Mouse (Mus musculus): ENCODE measurements around the gene Gm45837. TPM values are rescaled to one million over a fixed set of nuclear protein-coding genes. Genes with fewer than 3 reads are reported as not detected.

Gene Gm45837
- polyA plus RNA-seq, 1 experiment from 2014 or later, result not detected

- peak overlapping the region; percentile 27; the same call in 1 of the 2 replicates for H3K4me3 ChIP-seq
- H3K27me3 ChIP-seq (replicated peaks; ENCODE audit: low read depth, poor library complexity, severe bottlenecking), result no peaks in the 10 kb centered on the region
- peaks cover 38% of the 10 kb centered on the region for H3K4me1 ChIP-seq
- peak overlapping the region; percentile 80 for H3K27ac ChIP-seq (replicated peaks)
- 69% methylated on average over 3 of the region's 3 CpGs for WGBS
- DNase-seq (ENCODE audit: low spot score), result no peak
- no peaks in the 10 kb centered on the region for H3K9me3 ChIP-seq
- H3K36me3 ChIP-seq (replicated peaks), result peaks cover 18% of the 10 kb centered on the region; the same call in 1 of the 2 replicates
Observed at GRCm38 (mm10) chr7:101394569-101394968, 16.1 kb upstream of the Gm45837 start.

DNA sequence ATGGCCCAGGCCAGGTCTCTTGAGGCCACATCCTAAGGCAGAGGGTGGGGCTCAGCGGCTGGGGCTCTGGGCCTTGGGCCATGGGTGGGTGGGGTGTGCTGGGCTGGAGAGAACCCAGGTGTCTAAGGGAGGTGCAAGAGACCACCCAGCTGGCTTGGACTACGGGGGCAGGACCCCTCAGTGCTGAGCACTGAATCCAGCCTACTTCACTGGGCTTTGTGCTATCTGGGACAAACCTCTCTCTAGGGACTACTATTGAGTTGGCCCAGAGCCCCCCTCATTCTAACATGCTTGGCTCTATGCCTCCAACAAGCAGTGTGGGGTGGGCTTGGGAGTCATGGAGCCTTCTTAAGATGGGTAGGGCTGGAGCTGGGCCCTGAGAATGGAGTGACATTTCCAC lies 15.2 kb upstream of the Gm45837 start:
- H3K9me3 ChIP-seq, result no peaks in the 10 kb centered on the region
- H3K4me1 ChIP-seq, result peaks cover 38% of the 10 kb centered on the region
- 88% methylated on average over 2 of the region's 2 CpGs for WGBS
- H3K27ac ChIP-seq (replicated peaks), result no peak overlapping the region; the same call in 1 of the 2 replicates
- DNase-seq (ENCODE audit: low spot score), result no peak
- H3K4me3 ChIP-seq, result no peak overlapping the region
- peaks cover 23% of the 10 kb centered on the region for H3K36me3 ChIP-seq (replicated peaks)
- no peaks in the 10 kb centered on the region for H3K27me3 ChIP-seq (replicated peaks; ENCODE audit: low read depth, poor library complexity, severe bottlenecking)

DNA sequence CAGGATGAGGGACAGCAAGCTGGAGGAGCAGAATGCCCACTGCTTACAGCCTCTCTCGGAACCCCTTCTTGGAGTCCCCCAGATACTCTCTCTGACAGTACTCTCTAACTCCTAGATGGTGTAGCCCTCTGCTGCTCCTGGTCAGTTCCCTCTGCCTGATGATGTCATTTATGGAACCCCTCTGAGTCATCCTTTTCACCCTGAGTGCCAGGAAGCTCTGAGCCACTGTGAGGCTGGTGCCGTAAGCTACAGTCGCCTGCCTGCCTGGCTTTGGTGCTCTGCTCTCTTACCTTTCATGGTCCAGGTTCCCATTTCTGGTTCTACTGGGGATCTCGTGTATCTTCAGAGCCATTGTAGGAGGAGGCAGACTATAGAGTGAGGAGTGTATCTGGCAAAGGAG lies 13.5 kb upstream of the Gm45837 start:
- Histone ChIP-seq H3K4me1 (peaks cover 31% of the 10 kb centered on the region), H3K9me3 (no peaks in the 10 kb centered on the region), H3K36me3 (replicated peaks) (peaks cover 37% of the 10 kb centered on the region), H3K27ac (replicated peaks) (no peak overlapping the region), H3K4me3 (no peak overlapping the region), H3K27me3 (replicated peaks; ENCODE audit: low read depth, poor library complexity, severe bottlenecking) (no peaks in the 10 kb centered on the region)
- no peak for DNase-seq (ENCODE audit: low spot score)
- 89% methylated on average over 4 of the region's 4 CpGs for WGBS

GRCm38 (mm10) chr7:101401510-101401909 lies 9.2 kb upstream of the Gm45837 start:
- H3K27me3 ChIP-seq (replicated peaks; ENCODE audit: low read depth, poor library complexity, severe bottlenecking), result no peaks in the 10 kb centered on the region
- no peak overlapping the region for H3K27ac ChIP-seq (replicated peaks)
- H3K36me3 ChIP-seq (replicated peaks), result peaks cover 53% of the 10 kb centered on the region
- no peak for DNase-seq (ENCODE audit: low spot score)
- peaks cover 9% of the 10 kb centered on the region for H3K4me1 ChIP-seq
- 91% methylated on average over 7 of the region's 7 CpGs for WGBS
- H3K9me3 ChIP-seq, result no peaks in the 10 kb centered on the region
- no peak overlapping the region for H3K4me3 ChIP-seq

DNA sequence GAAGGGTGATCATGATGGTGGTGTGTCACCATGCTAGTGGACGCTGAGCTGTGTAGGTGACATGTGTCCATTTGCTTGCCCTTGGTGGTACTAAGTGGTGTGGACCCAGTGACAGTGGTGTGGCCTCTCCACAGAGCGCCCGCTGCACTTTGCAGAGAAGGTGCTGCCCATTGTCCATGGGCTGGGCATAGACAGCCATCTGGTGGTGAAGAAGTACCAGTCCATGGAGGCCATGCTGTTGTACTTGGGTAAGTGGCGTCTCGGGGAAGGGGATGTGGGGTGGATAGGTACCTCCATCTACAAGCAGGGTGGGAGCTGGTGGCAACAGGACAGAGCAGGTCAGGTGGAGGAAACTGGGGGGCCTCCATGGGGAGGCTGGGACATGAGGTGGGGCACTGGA lies 6.9 kb upstream of the Gm45837 start:
- H3K4me1 ChIP-seq, result peaks cover 12% of the 10 kb centered on the region
- 89% methylated on average over 5 of the region's 5 CpGs for WGBS
- H3K27me3 ChIP-seq (replicated peaks; ENCODE audit: low read depth, poor library complexity, severe bottlenecking), result no peaks in the 10 kb centered on the region
- no peak overlapping the region for H3K27ac ChIP-seq (replicated peaks)
- H3K36me3 ChIP-seq (replicated peaks), result peaks cover 37% of the 10 kb centered on the region
- H3K9me3 ChIP-seq, result no peaks in the 10 kb centered on the region
- no peak for DNase-seq (ENCODE audit: low spot score)
- H3K4me3 ChIP-seq, result no peak overlapping the region

- H3K27me3 ChIP-seq (replicated peaks; ENCODE audit: low read depth, poor library complexity, severe bottlenecking), result peaks cover 14% of the 10 kb centered on the region
- H3K27ac ChIP-seq (replicated peaks), result no peak overlapping the region
- H3K36me3 ChIP-seq (replicated peaks), result no peaks in the 10 kb centered on the region; the same call in 1 of the 2 replicates
- no peaks in the 10 kb centered on the region for H3K9me3 ChIP-seq
- peaks cover 39% of the 10 kb centered on the region for H3K4me1 ChIP-seq
- DNase-seq (ENCODE audit: low spot score), result peak; percentile 88
- no peak overlapping the region for H3K4me3 ChIP-seq
Observed at GRCm38 (mm10) chr7:101412796-101413195, 2.1 kb downstream of the Gm45837 start.

DNA sequence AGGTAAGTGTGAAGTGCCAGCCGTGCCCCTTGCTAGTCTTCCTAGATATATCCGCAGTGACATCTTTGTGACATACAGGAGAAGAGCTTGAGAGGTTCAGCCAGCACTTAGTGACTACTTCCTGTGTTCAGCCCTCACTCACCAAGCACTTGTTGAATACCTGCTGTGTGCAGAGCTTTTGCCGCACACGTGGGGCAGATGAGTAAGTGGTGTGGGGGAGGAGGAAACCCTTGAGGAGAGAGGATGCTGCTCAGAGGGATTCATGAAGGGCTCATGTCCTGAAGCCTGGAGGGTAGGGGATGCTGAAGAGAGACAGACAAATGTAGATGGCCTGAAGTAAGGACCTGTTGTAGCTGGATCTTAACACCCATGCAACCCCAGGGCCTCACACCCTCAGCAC lies 3.5 kb downstream of the Gm45837 start:
- DNase-seq (ENCODE audit: low spot score), result no peak
- peaks cover 37% of the 10 kb centered on the region for H3K4me1 ChIP-seq
- WGBS, result 48% methylated on average over 4 of the region's 4 CpGs
- H3K36me3 ChIP-seq (replicated peaks), result no peaks in the 10 kb centered on the region; the same call in 1 of the 2 replicates
- H3K27me3 ChIP-seq (replicated peaks; ENCODE audit: low read depth, poor library complexity, severe bottlenecking), result peaks cover 28% of the 10 kb centered on the region
- no peaks in the 10 kb centered on the region for H3K9me3 ChIP-seq
- no peak overlapping the region for H3K4me3 ChIP-seq
- no peak overlapping the region for H3K27ac ChIP-seq (replicated peaks)

DNA sequence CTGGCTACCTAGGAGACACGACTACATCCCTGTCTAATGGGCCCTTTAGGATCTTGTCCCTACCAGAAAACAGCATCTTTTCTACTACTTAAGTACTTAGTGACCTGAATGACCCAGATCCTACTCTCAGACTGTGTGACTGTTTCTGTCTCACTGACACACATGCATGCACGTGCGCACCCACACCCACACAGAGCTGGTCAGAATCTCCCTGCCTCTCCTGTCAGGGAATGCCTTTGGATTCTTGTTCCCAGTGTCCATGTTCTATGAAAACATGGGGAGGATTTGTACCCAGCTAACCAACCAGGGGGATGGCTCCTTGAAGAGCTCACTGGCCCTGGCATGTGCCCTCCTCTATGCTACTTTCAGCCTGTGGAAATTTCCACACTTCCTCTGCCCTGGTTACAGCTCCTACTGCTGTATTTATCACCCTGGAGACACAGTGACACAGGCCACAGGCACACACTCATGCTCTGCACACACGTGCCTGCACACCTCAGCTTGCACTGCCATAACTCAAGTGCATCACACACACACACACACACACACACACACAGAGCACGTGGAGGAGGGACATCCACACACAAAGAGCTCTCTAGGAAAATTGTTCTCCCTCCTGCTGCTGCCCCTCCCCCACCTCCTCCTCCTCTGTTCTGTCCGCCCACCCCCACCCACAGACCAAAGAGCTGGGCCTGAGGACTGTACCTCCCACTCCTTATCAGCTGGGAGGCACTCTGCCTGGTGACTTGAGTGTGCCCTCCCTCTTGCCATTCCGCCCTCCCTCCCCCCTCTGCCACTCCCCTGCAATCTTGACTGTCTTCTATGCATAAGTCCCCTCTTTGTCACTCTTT lies 4.2 kb downstream of the Gm45837 start:
- H3K27ac ChIP-seq (replicated peaks), result peak overlapping the region; percentile 71
- H3K4me3 ChIP-seq, result no peak overlapping the region
- peaks cover 35% of the 10 kb centered on the region for H3K27me3 ChIP-seq (replicated peaks; ENCODE audit: low read depth, poor library complexity, severe bottlenecking)
- 35% methylated on average over 7 of the region's 7 CpGs for WGBS
- H3K9me3 ChIP-seq, result no peaks in the 10 kb centered on the region
- DNase-seq (ENCODE audit: low spot score), result peak; percentile 51
- H3K4me1 ChIP-seq, result peaks cover 34% of the 10 kb centered on the region
- no peaks in the 10 kb centered on the region for H3K36me3 ChIP-seq (replicated peaks)

DNA sequence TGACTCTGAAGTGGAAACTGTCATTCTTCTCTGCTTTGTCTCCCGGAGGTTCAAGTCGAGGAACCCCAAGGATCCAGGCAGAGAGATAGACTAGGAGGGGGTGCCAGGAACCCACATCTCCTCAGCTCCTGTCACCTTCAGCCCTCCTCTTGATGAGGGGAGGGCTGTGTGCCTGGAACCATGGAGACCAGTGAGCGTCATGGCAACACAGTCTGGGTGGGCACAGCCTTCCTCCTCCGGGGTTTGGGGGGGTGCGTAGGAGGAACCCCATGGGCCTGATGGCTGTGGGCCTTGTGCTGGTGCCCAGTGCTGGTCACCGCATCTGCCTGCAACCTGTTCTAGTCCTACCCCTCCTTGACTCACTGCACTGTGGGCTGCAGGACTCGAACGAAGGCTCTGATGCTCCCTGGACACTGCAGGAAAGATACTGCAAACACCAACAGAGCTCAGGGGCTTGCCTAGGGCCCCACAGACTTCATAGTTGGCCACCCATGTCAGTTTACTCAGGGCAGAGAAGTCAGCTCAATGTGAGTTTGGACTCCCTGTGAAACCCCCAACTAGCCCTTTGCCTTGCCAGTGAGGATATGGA lies 4.9 kb downstream of the Gm45837 start:
- peaks cover 42% of the 10 kb centered on the region for H3K27me3 ChIP-seq (replicated peaks; ENCODE audit: low read depth, poor library complexity, severe bottlenecking)
- H3K4me1 ChIP-seq, result peaks cover 34% of the 10 kb centered on the region
- H3K27ac ChIP-seq (replicated peaks), result peak overlapping the region; percentile 71; the same call in 1 of the 2 replicates
- no peak for DNase-seq (ENCODE audit: low spot score)
- H3K4me3 ChIP-seq, result no peak overlapping the region
- no peaks in the 10 kb centered on the region for H3K9me3 ChIP-seq
- H3K36me3 ChIP-seq (replicated peaks), result no peaks in the 10 kb centered on the region
- 51% methylated on average over 8 of the region's 8 CpGs for WGBS

GRCm38 (mm10) chr7:101416391-101416790 lies 5.7 kb downstream of the Gm45837 start:
- peaks cover 50% of the 10 kb centered on the region for H3K27me3 ChIP-seq (replicated peaks; ENCODE audit: low read depth, poor library complexity, severe bottlenecking)
- H3K27ac ChIP-seq (replicated peaks), result no peak overlapping the region
- H3K4me1 ChIP-seq, result peaks cover 34% of the 10 kb centered on the region
- no peak for DNase-seq (ENCODE audit: low spot score)
- WGBS, result 63% methylated on average over 5 of the region's 5 CpGs
- no peaks in the 10 kb centered on the region for H3K36me3 ChIP-seq (replicated peaks)
- H3K9me3 ChIP-seq, result no peaks in the 10 kb centered on the region
- H3K4me3 ChIP-seq, result no peak overlapping the region

DNA sequence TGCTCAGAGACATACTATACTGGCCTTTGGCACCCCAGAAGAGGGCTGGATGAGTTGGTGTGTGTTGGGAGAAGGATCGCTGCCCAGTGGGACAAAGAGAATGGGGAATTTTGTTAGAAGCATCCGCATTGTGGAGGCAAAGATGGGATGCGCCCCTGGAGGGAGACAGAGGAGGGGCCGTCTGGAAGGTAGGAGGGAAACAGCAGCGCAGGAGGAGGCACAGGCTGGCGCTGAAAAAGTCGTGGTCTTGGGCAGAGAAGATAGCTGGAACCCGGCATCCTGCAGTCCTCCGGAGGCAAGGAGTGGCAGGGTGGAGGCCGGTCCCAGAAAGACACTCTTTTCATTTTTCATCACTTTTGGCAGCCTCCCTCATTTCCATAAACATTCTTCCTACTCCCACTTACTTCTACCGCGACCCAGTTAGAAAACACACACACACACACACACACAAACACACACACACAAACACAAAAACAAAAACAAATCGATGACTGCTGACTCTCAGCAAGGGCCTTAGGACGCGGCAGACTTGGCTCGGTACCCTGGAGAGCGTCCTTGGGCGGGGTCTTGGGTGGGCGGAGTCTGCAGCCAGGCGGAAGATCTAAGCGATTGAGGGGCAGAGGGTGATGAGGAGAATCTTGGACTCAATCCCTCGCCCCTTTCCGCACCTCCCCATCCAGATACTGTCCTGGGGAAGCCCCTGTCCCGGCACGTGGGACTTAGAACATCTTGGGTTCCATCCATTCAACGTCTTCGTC lies 8.5 kb downstream of the Gm45837 start:
- Histone ChIP-seq H3K27me3 (replicated peaks; ENCODE audit: low read depth, poor library complexity, severe bottlenecking) (peaks cover 57% of the 10 kb centered on the region), H3K4me3 (peak overlapping the region; percentile 8; the same call in 1 of the 2 replicates), H3K9me3 (no peaks in the 10 kb centered on the region), H3K36me3 (replicated peaks) (no peaks in the 10 kb centered on the region), H3K4me1 (peaks cover 27% of the 10 kb centered on the region), H3K27ac (replicated peaks) (no peak overlapping the region)
- WGBS, result 4% methylated on average over 27 of the region's 27 CpGs
- DNase-seq (ENCODE audit: low spot score), result peak; percentile 67

- Histone ChIP-seq H3K27ac (replicated peaks) (no peak within 1 kb of the TSS), H3K36me3 (replicated peaks) (no peaks in the 10 kb centered on the region), H3K4me3 (0 out of 2 replicates have a peak within 1 kb of the TSS, but pooled peaks have one; percentile 12), H3K4me1 (peaks cover 4% of the 10 kb centered on the region; the same call in 1 of the 2 replicates), H3K9me3 (no peaks in the 10 kb centered on the region), H3K27me3 (replicated peaks; ENCODE audit: low read depth, poor library complexity, severe bottlenecking) (peaks cover 56% of the 10 kb centered on the region)
- WGBS, result 26% methylated on average over 6 of the region's 6 CpGs
- DNase-seq (ENCODE audit: low spot score), result no peak
Observed at GRCm38 (mm10) chr7:101421529-101421928, 10.8 kb downstream of the Gm45837 start, which contains the start of gene Pde2a. Gene Pde2a (plus strand): TSS chr7:101421691.
